Mouse (Mus musculus) spleen, adult 2 months (tissue): ENCODE data around the gene Zfp296. TPM values are rescaled to one million over a fixed set of nuclear protein-coding genes. Genes with fewer than 3 reads are reported as not detected.
A peak's percentile ranks its signal among the peaks of the same experiment; 100 is the strongest.

Source experiments
- DNase-seq, 2 experiments: peaks; one replicate each; pipeline versions ENCODE4 v3.0.0 to v3.0.0-alpha.2; 2012 to 2021; ENCODE audit warnings: low spot score in 2 of 2, low read depth in 1 of 2
- H3K27ac ChIP-seq: fragments of 200-500 bp; 2 replicates; pipeline ENCODE4 v1.5.1; 2012; ENCODE audit warnings: low read length, inconsistent platforms; ENCODE audit not compliant: insufficient read depth
- H3K27me3 ChIP-seq: fragments of 200-500 bp; 2 replicates; pipeline ENCODE4 v1.6.1; 2012; ENCODE audit warnings: mild to moderate bottlenecking, moderate library complexity, low read length, inconsistent platforms; ENCODE audit not compliant: control insufficient read depth, insufficient read depth
- H3K36me3 ChIP-seq: fragments of 200-500 bp; 2 replicates; pipeline ENCODE4 v1.6.1; 2012; ENCODE audit warnings: mild to moderate bottlenecking, low read length, inconsistent platforms; ENCODE audit not compliant: control insufficient read depth, insufficient read depth
- H3K4me1 ChIP-seq: fragments of 200-500 bp; 2 replicates; pipeline ENCODE4 v1.6.1; 2011; ENCODE audit warnings: inconsistent platforms; ENCODE audit not compliant: control insufficient read depth, insufficient read depth, insufficient read length
- H3K4me3 ChIP-seq: fragments of 200-500 bp; 2 replicates; pipeline ENCODE4 v1.5.1; 2011; ENCODE audit warnings: mild to moderate bottlenecking, inconsistent platforms; ENCODE audit not compliant: insufficient read depth, insufficient read length; ENCODE audit errors: extremely low read depth
- CTCF ChIP-seq: fragments of 200-500 bp; IDR thresholded peaks from 2 replicates; pipeline ENCODE4 v1.5.1; 2011; ENCODE audit warnings: mild to moderate bottlenecking, inconsistent platforms; ENCODE audit not compliant: insufficient read depth, insufficient read length, insufficient replicate concordance; ENCODE audit errors: extremely low read depth
- POLR2A ChIP-seq: fragments of 200-500 bp; IDR thresholded peaks from 2 replicates; pipeline ENCODE4 v1.6.1; 2011; ENCODE audit warnings: low read depth, low read length, inconsistent platforms
- WGBS: fragments of 180-500 bp; shearing (Covaris S2); methylation state at CpG from one replicate; pipeline ENCODE4 v1.1.7; 2018; 5-methylcytosine and 5-hydroxymethylcytosine counted together
- polyA plus RNA-seq: library from polyadenylated mRNA; depleted of rRNA; stranded (reverse); fragments of >200 nt; gene quantifications from 2 replicates; pipeline ENCODE4 v1.2.3, GENCODE M21; 2012; rRNA removed

Zfp296 gene
- 20.9 and 33.0 TPM in 2 replicates for polyA plus RNA-seq

GRCm38 (mm10) chr7:19577141-19577852, at the start of gene Zfp296, which contains the start of gene Gemin7:
Gene Zfp296 (plus strand): TSS chr7:19577287.
Gene Gemin7 (minus strand): TSS chr7:19577595.
- peaks cover 14% of the 10 kb centered on the region for H3K36me3 ChIP-seq
- WGBS, result under 1% methylated on average over 56 of the region's 56 CpGs
- no peaks in the 10 kb centered on the region for H3K27me3 ChIP-seq
- peak within 1 kb of the TSS; percentile 81 for H3K27ac ChIP-seq
- TF ChIP-seq CTCF (no peak), POLR2A (peak; percentile 38; the same call in 1 of the 2 replicates)
- peak within 1 kb of the TSS; percentile 68 for H3K4me3 ChIP-seq
- peaks cover 5% of the 10 kb centered on the region; the same call in 1 of the 2 replicates for H3K4me1 ChIP-seq
- peak in 1 of 2 experiments; percentile 71 for DNase-seq

GRCm38 (mm10) chr7:19531077-19531476, 46.0 kb upstream of the Zfp296 start:
- Histone ChIP-seq H3K36me3 (peaks cover 40% of the 10 kb centered on the region), H3K4me3 (no peak overlapping the region), H3K4me1 (no peaks in the 10 kb centered on the region), H3K27ac (no peak overlapping the region), H3K27me3 (no peaks in the 10 kb centered on the region)
- no peak for DNase-seq
- 80% methylated on average over 10 of the region's 10 CpGs for WGBS
- TF ChIP-seq CTCF, result no peak
- no peak for TF ChIP-seq POLR2A

DNA sequence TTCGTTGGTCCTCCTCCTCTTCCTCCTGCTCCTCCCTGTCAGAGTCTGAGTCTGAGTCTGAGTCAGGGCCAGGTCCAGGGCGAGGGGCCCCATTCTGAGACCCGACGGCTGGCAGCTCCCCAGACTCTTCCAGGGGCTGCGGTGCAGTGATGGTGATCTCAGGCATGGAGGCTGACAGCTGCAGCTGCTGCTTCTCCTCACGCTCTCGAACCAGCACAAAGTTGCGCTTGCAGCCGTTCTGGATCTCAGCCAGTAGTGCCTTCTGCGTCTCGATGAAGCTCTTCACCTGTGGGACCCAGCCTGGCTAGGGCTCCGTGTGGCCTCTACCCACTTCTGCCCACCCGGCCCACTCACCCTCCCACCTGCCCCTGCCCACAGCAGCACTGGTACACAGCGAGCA, 44.8 kb upstream of the Zfp296 start:
- Histone ChIP-seq H3K27ac (no peak overlapping the region), H3K4me1 (no peaks in the 10 kb centered on the region), H3K36me3 (peaks cover 40% of the 10 kb centered on the region), H3K4me3 (no peak overlapping the region), H3K27me3 (no peaks in the 10 kb centered on the region)
- 92% methylated on average over 14 of the region's 14 CpGs for WGBS
- TF ChIP-seq POLR2A, result no peak
- no peak for DNase-seq

GRCm38 (mm10) chr7:19534676-19535075, 42.4 kb upstream of the Zfp296 start:
- no peak overlapping the region for H3K27ac ChIP-seq
- H3K4me3 ChIP-seq, result no peak overlapping the region
- no peaks in the 10 kb centered on the region for H3K4me1 ChIP-seq
- H3K36me3 ChIP-seq, result peaks cover 40% of the 10 kb centered on the region
- DNase-seq, result no peak
- TF ChIP-seq POLR2A, result no peak
- no peak for TF ChIP-seq CTCF
- WGBS, result 97% methylated on average over 10 of the region's 10 CpGs
- no peaks in the 10 kb centered on the region for H3K27me3 ChIP-seq

GRCm38 (mm10) chr7:19540771-19541566, 36.1 kb upstream of the Zfp296 start:
- DNase-seq, result no peak
- WGBS, result 85% methylated on average over 2 of the region's 2 CpGs
- H3K36me3 ChIP-seq, result no peaks in the 10 kb centered on the region

GRCm38 (mm10) chr7:19541681-19542154, 35.4 kb upstream of the Zfp296 start:
- no peaks in the 10 kb centered on the region for H3K27me3 ChIP-seq
- no peak overlapping the region for H3K27ac ChIP-seq
- no peak for DNase-seq
- no peak for TF ChIP-seq POLR2A
- no peak for TF ChIP-seq CTCF
- 89% methylated on average over 7 of the region's 7 CpGs for WGBS
- no peaks in the 10 kb centered on the region for H3K36me3 ChIP-seq
- H3K4me1 ChIP-seq, result peaks cover 7% of the 10 kb centered on the region; the same call in 1 of the 2 replicates
- H3K4me3 ChIP-seq, result no peak overlapping the region

More at GRCm38 (mm10) chr7:19540771-19541566, 36.1 kb upstream of the Zfp296 start:
- Histone ChIP-seq H3K4me1 (peaks cover 7% of the 10 kb centered on the region; the same call in 1 of the 2 replicates), H3K4me3 (no peak overlapping the region), H3K27ac (no peak overlapping the region), H3K27me3 (no peaks in the 10 kb centered on the region)
- TF ChIP-seq POLR2A (no peak), CTCF (no peak)
